Mouse (Mus musculus): ENCODE measurements around the gene Fam3b. TPM values are rescaled to one million over a fixed set of nuclear protein-coding genes. Genes with fewer than 3 reads are reported as not detected.

Fam3b gene
- polyA plus RNA-seq, 1 experiment = not detected

DNA sequence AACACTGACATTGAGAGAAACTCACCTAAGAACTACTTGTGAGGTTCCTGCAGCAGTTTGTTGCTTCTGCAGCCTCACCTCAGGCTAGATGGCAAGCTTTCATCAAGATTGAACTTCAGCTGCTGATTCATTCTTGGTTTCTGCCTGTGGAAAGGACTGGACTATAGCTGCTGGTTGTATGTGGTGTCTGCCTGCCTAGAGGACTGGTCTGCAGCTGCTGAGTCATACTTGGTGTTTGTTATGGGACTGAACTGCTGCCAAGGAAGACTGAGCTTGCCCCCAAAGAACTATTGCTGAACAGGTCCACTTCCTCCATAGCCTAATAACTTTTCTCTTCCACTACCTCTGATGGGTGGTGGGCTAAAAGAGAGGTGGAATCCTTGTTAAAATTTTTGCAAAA lies 67.2 kb downstream of the Fam3b start:
- no peak for TF ChIP-seq MYOG (IDR thresholded peaks at IDR 0.05; ENCODE audit: control insufficient read depth, extremely low read depth, insufficient read length)
- TF ChIP-seq USF1 (IDR thresholded peaks at IDR 0.05; ENCODE audit: low read depth) = no peak
- TF ChIP-seq FOSL1 (IDR thresholded peaks at IDR 0.05; ENCODE audit: insufficient read depth, low read length, poor library complexity, severe bottlenecking) = no peak
- TF ChIP-seq MYOD1 (IDR thresholded peaks at IDR 0.05; ENCODE audit: control insufficient read depth, insufficient read length, low read depth) = no peak
- TF ChIP-seq CTCF (IDR thresholded peaks at IDR 0.05; ENCODE audit: control insufficient read depth, insufficient read depth, insufficient read length) = no peak
- TF ChIP-seq MAX (IDR thresholded peaks at IDR 0.05) = no peak
- TF ChIP-seq CEBPB (IDR thresholded peaks at IDR 0.05; ENCODE audit: low read depth) = no peak
- no peaks in the 10 kb centered on the region for H3K36me3 ChIP-seq (ENCODE audit: control insufficient read depth, insufficient read depth)

DNA sequence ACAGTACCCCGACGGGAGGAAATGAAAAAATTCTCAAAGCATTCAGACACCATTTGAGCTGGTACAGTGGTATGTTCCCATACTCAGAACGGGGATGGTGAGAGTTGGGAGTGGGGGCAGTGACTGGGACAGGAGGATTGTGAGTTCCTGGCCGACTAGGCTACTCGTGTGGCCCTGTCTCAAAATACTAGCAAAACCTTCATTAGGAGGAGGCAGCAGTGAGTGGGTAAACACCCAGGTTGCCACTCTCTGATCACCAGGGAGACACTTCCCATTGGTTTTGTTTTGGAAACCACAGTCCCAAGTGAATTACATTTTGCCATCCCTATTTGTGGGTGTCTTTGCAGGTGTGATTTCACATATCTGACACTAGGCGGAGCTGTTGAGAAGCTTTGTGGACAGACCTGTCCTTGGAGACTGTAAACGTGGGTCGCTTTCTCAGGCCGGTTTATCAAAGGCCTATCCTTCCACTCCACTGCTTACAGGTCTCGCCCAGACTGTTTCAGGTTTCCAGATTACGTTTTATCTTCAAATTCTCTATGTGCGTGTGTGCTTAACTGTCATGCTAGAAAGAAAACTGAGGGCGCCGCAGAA lies 70.8 kb downstream of the Fam3b start:
- Histone ChIP-seq H3ac (ENCODE audit: control insufficient read depth, insufficient read length, low read depth) (no peak overlapping the region), H3K4me3 (ENCODE audit: insufficient read depth, poor library complexity, severe bottlenecking) (no peak overlapping the region), H3K27me3 (ENCODE audit: control insufficient read depth, insufficient read depth, insufficient read length) (no peaks in the 10 kb centered on the region), H3K79me3 (ENCODE audit: low read depth) (no peaks in the 10 kb centered on the region), H3K36me3 (ENCODE audit: control insufficient read depth, insufficient read depth) (no peaks in the 10 kb centered on the region), H3K79me2 (ENCODE audit: control insufficient read depth, insufficient read depth) (no peaks in the 10 kb centered on the region)
- TF ChIP-seq MAX (IDR thresholded peaks at IDR 0.05) (no peak), CEBPB (IDR thresholded peaks at IDR 0.05; ENCODE audit: low read depth) (no peak), USF1 (IDR thresholded peaks at IDR 0.05; ENCODE audit: low read depth) (no peak), MYOG (IDR thresholded peaks at IDR 0.05; ENCODE audit: control insufficient read depth, extremely low read depth, insufficient read length) (no peak), MYOD1 (IDR thresholded peaks at IDR 0.05; ENCODE audit: control insufficient read depth, insufficient read length, low read depth) (no peak), FOSL1 (IDR thresholded peaks at IDR 0.05; ENCODE audit: insufficient read depth, low read length, poor library complexity, severe bottlenecking) (no peak), CTCF (IDR thresholded peaks at IDR 0.05; ENCODE audit: control insufficient read depth, insufficient read depth, insufficient read length) (no peak)

More for the DNA sequence above, 67.2 kb downstream of the Fam3b start:
- H3K27me3 ChIP-seq (ENCODE audit: control insufficient read depth, insufficient read depth, insufficient read length) = no peaks in the 10 kb centered on the region
- H3K79me3 ChIP-seq (ENCODE audit: low read depth) = no peaks in the 10 kb centered on the region
- H3K4me3 ChIP-seq (ENCODE audit: insufficient read depth, poor library complexity, severe bottlenecking) = no peak overlapping the region
- H3ac ChIP-seq (ENCODE audit: control insufficient read depth, insufficient read length, low read depth) = no peak overlapping the region
- no peaks in the 10 kb centered on the region for H3K79me2 ChIP-seq (ENCODE audit: control insufficient read depth, insufficient read depth)

DNA sequence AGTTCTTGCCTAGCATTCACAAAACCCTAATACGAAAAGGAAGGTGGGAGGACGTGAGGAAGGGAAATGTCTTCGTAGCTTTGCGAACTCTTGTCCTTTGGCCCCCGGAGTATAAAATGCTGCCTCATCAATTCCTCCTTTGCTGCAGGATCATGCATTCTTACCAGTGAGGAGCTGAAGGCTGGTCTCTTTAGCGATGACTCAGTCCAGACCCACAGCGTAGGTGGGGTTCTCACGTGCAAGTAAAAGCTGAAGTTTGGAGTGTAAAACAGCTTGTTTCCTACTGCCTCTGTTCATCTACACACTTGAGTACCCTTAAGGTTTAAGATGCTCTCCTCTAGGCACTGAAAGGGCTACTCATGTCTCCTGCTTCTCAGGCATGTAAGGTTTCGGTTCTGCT lies 72.6 kb downstream of the Fam3b start:
- Histone ChIP-seq H3K79me2 (ENCODE audit: control insufficient read depth, insufficient read depth) (no peaks in the 10 kb centered on the region), H3K79me3 (ENCODE audit: low read depth) (no peaks in the 10 kb centered on the region), H3ac (ENCODE audit: control insufficient read depth, insufficient read length, low read depth) (no peak overlapping the region), H3K4me3 (ENCODE audit: insufficient read depth, poor library complexity, severe bottlenecking) (no peak overlapping the region), H3K27me3 (ENCODE audit: control insufficient read depth, insufficient read depth, insufficient read length) (no peaks in the 10 kb centered on the region), H3K36me3 (ENCODE audit: control insufficient read depth, insufficient read depth) (no peaks in the 10 kb centered on the region)
- TF ChIP-seq MYOG (IDR thresholded peaks at IDR 0.05; ENCODE audit: control insufficient read depth, extremely low read depth, insufficient read length) (no peak), FOSL1 (IDR thresholded peaks at IDR 0.05; ENCODE audit: insufficient read depth, low read length, poor library complexity, severe bottlenecking) (no peak), CEBPB (IDR thresholded peaks at IDR 0.05; ENCODE audit: low read depth) (no peak), USF1 (IDR thresholded peaks at IDR 0.05; ENCODE audit: low read depth) (no peak), MAX (IDR thresholded peaks at IDR 0.05) (no peak), CTCF (IDR thresholded peaks at IDR 0.05; ENCODE audit: control insufficient read depth, insufficient read depth, insufficient read length) (no peak), MYOD1 (IDR thresholded peaks at IDR 0.05; ENCODE audit: control insufficient read depth, insufficient read length, low read depth) (no peak)

DNA sequence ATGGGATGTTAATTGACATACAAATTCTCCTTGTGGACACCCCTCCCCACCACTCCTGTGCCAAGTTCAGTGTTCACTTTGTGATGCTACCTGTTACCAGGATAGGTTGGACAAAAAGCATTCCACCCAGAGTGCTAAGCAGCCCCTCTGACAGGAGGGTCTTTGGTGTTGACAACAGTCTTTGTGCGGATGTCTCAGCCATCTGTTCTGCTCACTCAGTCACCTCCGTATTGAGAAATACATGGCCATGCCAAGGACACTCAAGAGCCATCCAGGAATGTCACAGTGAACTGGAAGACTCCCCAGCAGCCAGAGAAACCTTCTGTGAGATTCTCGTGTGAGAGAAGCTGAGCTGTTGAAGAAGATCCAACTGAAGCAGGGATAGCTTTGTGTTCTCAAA lies 76.4 kb downstream of the Fam3b start:
- TF ChIP-seq CEBPB (IDR thresholded peaks at IDR 0.05; ENCODE audit: low read depth) (no peak), MAX (IDR thresholded peaks at IDR 0.05) (no peak), MYOD1 (IDR thresholded peaks at IDR 0.05; ENCODE audit: control insufficient read depth, insufficient read length, low read depth) (no peak), FOSL1 (IDR thresholded peaks at IDR 0.05; ENCODE audit: insufficient read depth, low read length, poor library complexity, severe bottlenecking) (no peak), CTCF (IDR thresholded peaks at IDR 0.05; ENCODE audit: control insufficient read depth, insufficient read depth, insufficient read length) (no peak), USF1 (IDR thresholded peaks at IDR 0.05; ENCODE audit: low read depth) (no peak), MYOG (IDR thresholded peaks at IDR 0.05; ENCODE audit: control insufficient read depth, extremely low read depth, insufficient read length) (no peak)
- Histone ChIP-seq H3K79me3 (ENCODE audit: low read depth) (no peaks in the 10 kb centered on the region), H3K79me2 (ENCODE audit: control insufficient read depth, insufficient read depth) (no peaks in the 10 kb centered on the region), H3K36me3 (ENCODE audit: control insufficient read depth, insufficient read depth) (no peaks in the 10 kb centered on the region), H3K4me3 (ENCODE audit: insufficient read depth, poor library complexity, severe bottlenecking) (no peak overlapping the region), H3K27me3 (ENCODE audit: control insufficient read depth, insufficient read depth, insufficient read length) (no peaks in the 10 kb centered on the region), H3ac (ENCODE audit: control insufficient read depth, insufficient read length, low read depth) (no peak overlapping the region)

DNA sequence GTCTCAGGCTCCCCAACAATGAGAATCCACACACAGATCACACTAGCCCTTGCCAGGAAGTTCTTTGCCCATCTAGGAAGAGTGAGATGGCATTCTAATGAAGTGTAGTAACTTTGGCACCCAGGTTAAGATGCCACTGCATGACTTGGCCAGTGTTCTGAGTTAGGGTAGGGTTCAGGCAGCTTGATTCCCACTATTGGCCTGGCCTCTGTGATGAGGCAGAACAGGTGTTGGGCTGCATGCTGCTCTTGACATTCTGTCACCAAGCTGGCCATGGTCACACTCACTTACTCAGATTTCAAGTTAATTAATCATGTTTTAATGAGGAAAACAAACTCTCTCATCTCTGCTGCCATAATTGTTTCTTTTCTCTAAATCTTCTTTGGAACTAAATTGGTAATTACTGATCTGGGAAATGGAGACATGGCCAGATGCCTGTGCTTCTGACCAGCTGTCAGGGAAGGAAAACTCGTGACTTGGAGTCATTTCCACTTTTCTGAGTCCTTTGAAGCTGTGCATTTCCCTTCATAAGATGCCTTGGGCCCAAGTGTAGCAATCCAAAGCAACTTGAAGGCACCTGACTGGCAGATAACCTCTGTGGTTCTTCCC lies 77.1 kb downstream of the Fam3b start:
- Histone ChIP-seq H3K79me3 (ENCODE audit: low read depth) (no peaks in the 10 kb centered on the region), H3K27me3 (ENCODE audit: control insufficient read depth, insufficient read depth, insufficient read length) (no peaks in the 10 kb centered on the region), H3K79me2 (ENCODE audit: control insufficient read depth, insufficient read depth) (no peaks in the 10 kb centered on the region), H3ac (ENCODE audit: control insufficient read depth, insufficient read length, low read depth) (no peak overlapping the region), H3K4me3 (ENCODE audit: insufficient read depth, poor library complexity, severe bottlenecking) (no peak overlapping the region), H3K36me3 (ENCODE audit: control insufficient read depth, insufficient read depth) (no peaks in the 10 kb centered on the region)
- TF ChIP-seq MYOG (IDR thresholded peaks at IDR 0.05; ENCODE audit: control insufficient read depth, extremely low read depth, insufficient read length) (no peak), MAX (IDR thresholded peaks at IDR 0.05) (no peak), MYOD1 (IDR thresholded peaks at IDR 0.05; ENCODE audit: control insufficient read depth, insufficient read length, low read depth) (peak; percentile 60)

Data from C2C12 (cell line).